Mouse (Mus musculus) right cerebral cortex, postnatal 10 days (tissue): Measurements from ENCODE around the gene Sac3d1.

Experiments used
- DNase-seq, 2 experiments: peaks; one replicate each; pipeline ENCODE4 v3.0.0; 2021; ENCODE audit warnings: low spot score in 2 of 2

Sac3d1 gene

GRCm38 (mm10) chr19:6070571-6071250 is 47.7 kb downstream of the Sac3d1 start:
- no peak for DNase-seq

GRCm38 (mm10) chr19:6069851-6070250 is 48.6 kb downstream of the Sac3d1 start:
- peak in 1 of 2 experiments; percentile 21 for DNase-seq

GRCm38 (mm10) chr19:6068951-6069350 is 49.5 kb downstream of the Sac3d1 start:
- no peak for DNase-seq

- peak; percentile 95 to 96 for DNase-seq
Measured at GRCm38 (mm10) chr19:6067724-6068415, 50.6 kb downstream of the Sac3d1 start, which contains the start of gene Tm7sf2. Tm7sf2 (minus strand) TSS chr19:6068373.

- DNase-seq = peak; percentile 91
Measured at GRCm38 (mm10) chr19:6067011-6067723, 51.3 kb downstream of the Sac3d1 start.

- DNase-seq = no peak
Measured at GRCm38 (mm10) chr19:6066571-6066970, 51.9 kb downstream of the Sac3d1 start.
